Mouse (Mus musculus): ENCODE measurements around the gene Ifit2. TPM values are rescaled to one million over a fixed set of nuclear protein-coding genes. Genes with fewer than 3 reads are reported as not detected.

The Ifit2 gene
- total RNA-seq (2015; ENCODE audit: low replicate concordance) (2.9 and 5.0 TPM in 2 replicates), total RNA-seq (2017; ENCODE audit: low replicate concordance) (7.7 and 11.2 TPM in 2 replicates)

- peak; percentile 95 for ATAC-seq (replicated peaks; ENCODE audit: low FRiP score, poor library complexity, severe bottlenecking)
Observed at GRCm38 (mm10) chr19:34550534-34551223, at the start of gene Ifit2. Gene Ifit2 (plus strand): TSS chr19:34550694.

DNA sequence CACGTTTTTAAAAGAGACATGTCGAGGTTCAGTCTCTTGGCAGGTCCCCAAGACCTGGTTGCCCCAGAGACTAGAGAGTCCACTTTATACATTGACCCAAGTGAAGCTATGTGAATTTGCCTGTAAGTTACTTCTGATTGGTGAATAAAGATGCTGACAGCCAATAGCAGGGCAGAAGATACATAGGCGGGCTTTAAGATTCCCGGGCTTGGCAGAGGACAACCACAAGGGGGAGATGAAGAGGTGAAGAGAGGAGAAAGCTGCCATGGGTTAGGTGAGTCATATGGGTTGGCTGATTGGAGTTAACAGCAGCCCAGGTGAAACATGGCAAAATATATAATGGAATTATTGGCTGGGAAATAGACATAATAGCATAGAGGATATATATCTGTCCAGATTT is 49.7 kb upstream of the Ifit2 start:
- ATAC-seq (replicated peaks; ENCODE audit: low FRiP score, poor library complexity, severe bottlenecking) = peak; percentile 89

- ATAC-seq (replicated peaks; ENCODE audit: low FRiP score, poor library complexity, severe bottlenecking) = no peak
Observed at GRCm38 (mm10) chr19:34505161-34505721, 45.3 kb upstream of the Ifit2 start.

DNA sequence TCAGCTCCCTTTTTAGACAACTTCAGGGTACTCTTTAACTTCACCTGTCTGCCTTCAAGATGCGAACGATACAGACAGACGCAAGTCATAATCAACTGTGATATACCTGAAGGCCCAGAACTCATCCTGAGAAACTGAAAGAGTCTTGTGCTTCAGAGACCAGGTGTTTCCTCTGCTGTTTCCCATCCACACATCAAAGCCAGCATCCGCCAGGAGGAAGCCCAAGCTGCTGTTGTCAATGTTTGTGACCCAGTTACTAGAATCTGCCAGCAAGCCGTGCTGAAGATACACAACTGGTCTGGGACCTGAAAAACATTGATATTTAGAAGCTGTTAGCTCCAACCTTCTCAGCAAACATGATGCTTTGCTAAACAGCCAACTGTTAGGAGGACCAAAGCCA is 39.8 kb upstream of the Ifit2 start:
- no peak for ATAC-seq (replicated peaks; ENCODE audit: low FRiP score, poor library complexity, severe bottlenecking)

GRCm38 (mm10) chr19:34511528-34511927 is 39.0 kb upstream of the Ifit2 start:
- ATAC-seq (replicated peaks; ENCODE audit: low FRiP score, poor library complexity, severe bottlenecking) = no peak

GRCm38 (mm10) chr19:34515681-34516080 is 34.8 kb upstream of the Ifit2 start:
- no peak for ATAC-seq (replicated peaks; ENCODE audit: low FRiP score, poor library complexity, severe bottlenecking)

- no peak for ATAC-seq (replicated peaks; ENCODE audit: low FRiP score, poor library complexity, severe bottlenecking)
Observed at GRCm38 (mm10) chr19:34516346-34516745, 34.1 kb upstream of the Ifit2 start.

- ATAC-seq (replicated peaks; ENCODE audit: low FRiP score, poor library complexity, severe bottlenecking) = no peak
Observed at GRCm38 (mm10) chr19:34517197-34517596, 33.3 kb upstream of the Ifit2 start.

DNA sequence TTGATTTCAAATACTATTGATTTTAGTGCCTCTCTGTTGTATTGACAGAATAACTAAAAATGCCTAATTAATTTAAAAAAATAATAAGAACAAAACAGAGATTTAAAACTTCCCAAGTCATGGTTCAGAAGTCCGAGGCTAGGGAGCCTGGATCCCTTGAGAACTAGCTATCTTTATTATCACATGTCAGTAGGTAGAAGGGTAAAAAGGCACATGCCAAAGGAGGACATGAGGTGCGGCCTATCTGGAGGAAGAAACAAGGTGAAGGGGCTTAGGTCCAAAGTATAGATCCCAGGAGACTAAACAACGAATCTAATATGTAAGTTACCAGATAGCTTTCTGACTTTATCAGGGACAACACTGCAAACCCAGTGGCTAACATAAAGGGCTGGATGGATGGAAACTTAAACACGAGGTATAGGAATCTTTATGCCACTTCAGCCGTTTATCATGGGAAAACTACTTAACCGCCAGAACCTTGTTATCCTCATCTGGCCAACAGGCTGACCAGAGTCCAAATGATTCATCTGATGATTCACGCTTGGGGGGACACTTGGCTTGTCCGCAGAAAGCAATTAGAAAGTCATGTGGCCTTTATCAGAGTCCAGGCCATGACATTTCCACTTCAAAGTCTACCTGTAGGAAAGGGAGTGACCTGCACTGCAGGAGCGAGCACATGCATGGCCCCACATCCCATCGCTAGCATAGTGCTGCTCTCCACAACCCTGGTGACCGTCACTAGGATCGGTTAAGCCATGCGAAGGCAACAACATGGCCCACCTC is 32.5 kb upstream of the Ifit2 start:
- no peak for ATAC-seq (replicated peaks; ENCODE audit: low FRiP score, poor library complexity, severe bottlenecking)

- no peak for ATAC-seq (replicated peaks; ENCODE audit: low FRiP score, poor library complexity, severe bottlenecking)
Observed at GRCm38 (mm10) chr19:34518786-34519185, 31.7 kb upstream of the Ifit2 start.

GRCm38 (mm10) chr19:34519646-34520045 is 30.8 kb upstream of the Ifit2 start:
- ATAC-seq (replicated peaks; ENCODE audit: low FRiP score, poor library complexity, severe bottlenecking) = no peak

DNA sequence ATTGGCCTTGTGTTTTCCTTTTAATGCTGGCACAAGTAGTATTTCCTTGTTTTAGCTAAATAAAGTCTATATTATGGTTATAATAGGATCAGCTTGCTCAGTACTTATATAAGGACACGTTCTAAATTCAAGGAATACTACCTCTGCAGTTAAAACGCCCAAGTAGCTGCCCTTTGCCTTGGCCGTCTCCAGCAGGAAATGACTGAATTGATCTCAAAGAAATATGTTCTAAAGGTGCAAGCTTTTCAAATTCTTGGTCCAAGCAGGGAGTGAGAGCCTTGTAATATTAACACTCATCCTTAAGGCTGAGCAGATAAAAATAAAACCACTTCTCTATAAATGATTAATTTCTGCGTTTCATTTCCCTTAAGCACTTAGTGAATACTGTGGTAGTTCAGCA is 30.4 kb upstream of the Ifit2 start:
- no peak for ATAC-seq (replicated peaks; ENCODE audit: low FRiP score, poor library complexity, severe bottlenecking)

- no peak for ATAC-seq (replicated peaks; ENCODE audit: low FRiP score, poor library complexity, severe bottlenecking)
Observed at GRCm38 (mm10) chr19:34521361-34521760, 29.1 kb upstream of the Ifit2 start.

DNA sequence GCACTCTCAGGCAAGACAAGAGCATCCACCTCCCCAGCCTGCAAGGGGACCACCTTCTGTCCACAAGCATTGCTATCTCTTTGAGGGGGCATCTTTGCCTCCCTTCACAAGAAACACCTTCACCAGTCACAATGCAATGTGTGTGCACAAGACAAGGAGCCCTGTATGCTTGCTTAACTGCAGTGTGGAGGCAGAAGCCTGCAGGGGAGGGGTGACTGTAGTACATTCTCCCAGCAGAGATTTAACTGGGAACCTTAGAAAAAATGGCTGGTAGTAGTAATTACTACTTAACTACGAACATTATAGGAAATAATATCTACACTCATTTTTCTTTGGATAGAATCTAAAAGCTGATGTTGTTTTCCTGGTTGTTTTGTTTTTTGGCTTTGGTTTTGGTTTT is 28.5 kb upstream of the Ifit2 start:
- ATAC-seq (replicated peaks; ENCODE audit: low FRiP score, poor library complexity, severe bottlenecking) = no peak

- ATAC-seq (replicated peaks; ENCODE audit: low FRiP score, poor library complexity, severe bottlenecking) = no peak
Observed at GRCm38 (mm10) chr19:34523106-34523725, 27.3 kb upstream of the Ifit2 start.

- no peak for ATAC-seq (replicated peaks; ENCODE audit: low FRiP score, poor library complexity, severe bottlenecking)
Observed at GRCm38 (mm10) chr19:34524646-34525045, 25.8 kb upstream of the Ifit2 start.

DNA sequence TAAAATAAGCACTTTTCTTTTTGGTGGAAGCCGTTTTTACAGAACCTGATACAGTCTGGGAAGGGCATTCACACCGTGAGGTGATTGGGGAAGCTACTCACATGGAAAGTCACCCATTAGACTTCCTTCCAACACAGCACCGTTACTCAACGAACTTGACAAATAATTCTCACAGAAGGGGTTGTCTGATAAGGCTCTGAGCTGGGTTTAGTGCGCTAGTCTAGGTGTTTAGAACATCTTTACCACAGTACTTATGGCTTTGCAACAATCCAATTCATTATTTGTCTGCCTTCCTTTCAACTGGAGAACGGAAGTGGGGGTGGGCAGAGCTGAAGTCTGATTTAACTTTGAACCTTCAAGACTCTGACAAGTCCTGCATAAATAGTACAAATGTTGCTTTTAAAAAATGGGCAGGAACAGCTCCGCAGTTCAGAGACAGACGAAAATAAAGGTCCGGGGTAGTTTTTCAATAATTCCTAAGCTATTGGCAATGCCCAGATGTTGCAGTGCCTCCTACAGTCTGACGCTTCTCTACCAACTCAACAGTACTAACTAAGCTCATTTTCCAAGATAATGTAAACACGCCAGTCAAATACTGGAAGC is 24.1 kb upstream of the Ifit2 start:
- ATAC-seq (replicated peaks; ENCODE audit: low FRiP score, poor library complexity, severe bottlenecking) = peak; percentile 43

DNA sequence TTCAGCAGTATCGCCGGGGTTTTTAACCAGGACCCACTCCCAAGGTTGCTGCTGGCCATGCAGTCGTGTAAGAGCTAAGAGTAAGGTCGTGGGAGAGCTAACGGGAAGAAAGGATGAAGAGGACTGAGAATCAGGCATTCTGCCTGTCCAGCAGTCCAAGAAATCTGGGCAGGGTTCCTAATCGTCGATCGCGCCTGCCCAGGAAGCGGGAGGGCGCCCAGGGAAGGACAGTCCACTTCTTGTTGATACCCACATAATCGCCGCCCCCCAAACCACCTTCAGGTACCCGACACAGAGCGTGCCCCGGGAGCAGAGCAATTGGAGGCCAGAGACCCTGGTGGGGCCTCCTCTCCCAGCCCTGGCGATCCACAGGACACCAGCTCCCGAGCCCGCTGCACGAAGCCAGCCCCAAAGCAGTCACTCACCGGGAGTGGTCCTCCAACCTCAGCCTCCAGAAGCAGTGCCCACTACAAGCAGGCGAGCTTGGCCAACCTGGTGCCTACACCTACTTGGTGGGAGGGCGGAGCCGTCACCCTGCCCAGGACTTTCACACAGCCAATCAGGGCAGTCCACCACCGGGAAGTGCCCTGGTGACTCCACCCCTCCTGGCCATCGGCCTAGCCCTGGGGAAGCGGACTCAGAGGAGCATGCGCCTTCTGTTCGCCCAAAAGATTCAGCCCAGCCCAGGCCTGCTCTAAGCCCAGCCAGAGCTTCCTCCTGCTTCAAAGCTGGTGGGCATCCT is 23.4 kb upstream of the Ifit2 start, which contains the start of gene Lipa:
TSS of gene Lipa (minus strand) at position 534 of the 742 bp plus-strand sequence.
- ATAC-seq (replicated peaks; ENCODE audit: low FRiP score, poor library complexity, severe bottlenecking) = peak; percentile 100

GRCm38 (mm10) chr19:34532061-34532751 is 18.3 kb upstream of the Ifit2 start:
- no peak for ATAC-seq (replicated peaks; ENCODE audit: low FRiP score, poor library complexity, severe bottlenecking)
